Mouse (Mus musculus): Measurements from ENCODE around the gene Noc4l.

DNA sequence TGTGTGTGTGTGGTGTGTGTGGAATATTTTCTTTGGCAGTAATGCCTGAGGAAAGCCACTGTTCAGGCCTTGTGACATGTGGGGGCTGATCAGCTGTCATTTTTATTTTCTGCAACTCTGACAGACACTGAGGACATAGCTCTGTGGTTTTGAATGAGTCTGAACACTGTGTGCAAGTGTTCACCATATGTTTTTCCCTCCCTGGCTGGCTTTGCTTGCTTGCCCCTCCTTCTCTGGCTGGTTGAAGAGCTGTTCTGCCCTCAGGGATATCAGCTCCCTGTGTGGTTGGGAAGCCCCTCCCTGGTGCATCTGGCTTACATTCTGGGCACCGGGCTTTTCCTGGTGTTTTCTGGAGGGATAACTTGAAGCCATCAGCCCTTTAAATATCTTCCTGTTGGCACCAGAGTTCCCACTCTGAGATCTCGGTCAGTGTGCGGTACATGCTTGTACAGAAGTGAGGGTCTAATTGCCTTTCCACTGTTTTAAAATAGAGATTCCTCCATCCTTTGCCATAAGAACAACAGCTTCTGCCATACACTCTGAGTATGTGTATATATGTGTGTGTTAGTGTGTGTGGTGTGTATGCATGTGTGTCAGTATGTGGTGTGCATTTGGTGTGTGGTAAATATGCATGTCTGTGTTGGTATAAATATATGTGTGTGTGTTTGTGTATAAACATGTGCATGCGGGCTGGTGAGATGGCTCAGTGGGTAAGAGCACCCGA, 41.6 kb downstream of the Noc4l start:
- TF ChIP-seq POLR2A (IDR thresholded peaks at IDR 0.05; ENCODE audit: control insufficient read depth, extremely low read depth, insufficient read depth, low read length, poor library complexity) (no peak), CTCF (IDR thresholded peaks at IDR 0.05; ENCODE audit: borderline replicate concordance, control insufficient read depth, extremely low read depth, insufficient read depth, low read length, poor library complexity) (no peak)

Data from thymus, adult 2 months (tissue).